Mouse (Mus musculus): ENCODE measurements around the gene Bptf.
"Not testable (repeated sequence)": the region's sequence is repeated elsewhere in the genome, so short reads cannot be mapped to it uniquely, and the experiment has no call there.

Bptf gene

GRCm38 (mm10) chr11:107131749-107132421 lies at the start of gene Bptf:
Gene Bptf (minus strand): TSS chr11:107132127.
- DNase-seq (ENCODE audit: low read depth, low spot score): peak; percentile 80

- DNase-seq (ENCODE audit: low read depth, low spot score): no peak
Observed at GRCm38 (mm10) chr11:107161215-107161614, 29.3 kb upstream of the Bptf start.

GRCm38 (mm10) chr11:107159034-107159433 lies 27.1 kb upstream of the Bptf start:
- no peak for DNase-seq (ENCODE audit: low read depth, low spot score)

- no peak for DNase-seq (ENCODE audit: low read depth, low spot score)
Observed at GRCm38 (mm10) chr11:107156977-107157642, 25.2 kb upstream of the Bptf start.

- DNase-seq (ENCODE audit: low read depth, low spot score): no peak
Observed at GRCm38 (mm10) chr11:107155292-107155691, 23.4 kb upstream of the Bptf start.

GRCm38 (mm10) chr11:107154431-107154830 lies 22.5 kb upstream of the Bptf start:
- no peak for DNase-seq (ENCODE audit: low read depth, low spot score)

GRCm38 (mm10) chr11:107153645-107154044 lies 21.7 kb upstream of the Bptf start:
- DNase-seq (ENCODE audit: low read depth, low spot score): no peak

- no peak for DNase-seq (ENCODE audit: low read depth, low spot score)
Observed at GRCm38 (mm10) chr11:107151809-107152208, 19.9 kb upstream of the Bptf start.

- not testable (repeated sequence) for DNase-seq (ENCODE audit: low read depth, low spot score)
Observed at GRCm38 (mm10) chr11:107143956-107144355, 12.0 kb upstream of the Bptf start.

- no peak for DNase-seq (ENCODE audit: low read depth, low spot score)
Observed at GRCm38 (mm10) chr11:107142382-107142781, 10.5 kb upstream of the Bptf start.

- DNase-seq (ENCODE audit: low read depth, low spot score): no peak
Observed at GRCm38 (mm10) chr11:107140756-107141155, 8.8 kb upstream of the Bptf start.

- DNase-seq (ENCODE audit: low read depth, low spot score): no peak
Observed at GRCm38 (mm10) chr11:107138633-107139032, 6.7 kb upstream of the Bptf start.

GRCm38 (mm10) chr11:107137593-107137992 lies 5.7 kb upstream of the Bptf start:
- DNase-seq (ENCODE audit: low read depth, low spot score): no peak

- DNase-seq (ENCODE audit: low read depth, low spot score): not testable (repeated sequence)
Observed at GRCm38 (mm10) chr11:107136458-107136857, 4.5 kb upstream of the Bptf start.

GRCm38 (mm10) chr11:107135741-107136140 lies 3.8 kb upstream of the Bptf start:
- no peak for DNase-seq (ENCODE audit: low read depth, low spot score)

- no peak for DNase-seq (ENCODE audit: low read depth, low spot score)
Observed at GRCm38 (mm10) chr11:107132426-107132825, 499 bp upstream of the Bptf start.

- DNase-seq (ENCODE audit: low read depth, low spot score): no peak
Observed at GRCm38 (mm10) chr11:107130879-107131748, 813 bp downstream of the Bptf start.

GRCm38 (mm10) chr11:107130221-107130788 lies 1.6 kb downstream of the Bptf start:
- no peak for DNase-seq (ENCODE audit: low read depth, low spot score)

- no peak for DNase-seq (ENCODE audit: low read depth, low spot score)
Observed at GRCm38 (mm10) chr11:107129641-107130040, 2.3 kb downstream of the Bptf start.

- not testable (repeated sequence) for DNase-seq (ENCODE audit: low read depth, low spot score)
Observed at GRCm38 (mm10) chr11:107126716-107127115, 5.2 kb downstream of the Bptf start.

GRCm38 (mm10) chr11:107125011-107125410 lies 6.9 kb downstream of the Bptf start:
- DNase-seq (ENCODE audit: low read depth, low spot score): no peak

GRCm38 (mm10) chr11:107124327-107124731 lies 7.6 kb downstream of the Bptf start:
- DNase-seq (ENCODE audit: low read depth, low spot score): no peak
